Mouse (Mus musculus) 416B (cell line): Measurements from ENCODE around the gene Adk.
A peak's percentile ranks its signal among the peaks of the same experiment; 100 is the strongest.

Source experiments
- DNase-seq: peaks from one replicate; pipeline ENCODE4 v3.0.0; 2011; ENCODE audit warnings: low read depth

Adk gene

DNA sequence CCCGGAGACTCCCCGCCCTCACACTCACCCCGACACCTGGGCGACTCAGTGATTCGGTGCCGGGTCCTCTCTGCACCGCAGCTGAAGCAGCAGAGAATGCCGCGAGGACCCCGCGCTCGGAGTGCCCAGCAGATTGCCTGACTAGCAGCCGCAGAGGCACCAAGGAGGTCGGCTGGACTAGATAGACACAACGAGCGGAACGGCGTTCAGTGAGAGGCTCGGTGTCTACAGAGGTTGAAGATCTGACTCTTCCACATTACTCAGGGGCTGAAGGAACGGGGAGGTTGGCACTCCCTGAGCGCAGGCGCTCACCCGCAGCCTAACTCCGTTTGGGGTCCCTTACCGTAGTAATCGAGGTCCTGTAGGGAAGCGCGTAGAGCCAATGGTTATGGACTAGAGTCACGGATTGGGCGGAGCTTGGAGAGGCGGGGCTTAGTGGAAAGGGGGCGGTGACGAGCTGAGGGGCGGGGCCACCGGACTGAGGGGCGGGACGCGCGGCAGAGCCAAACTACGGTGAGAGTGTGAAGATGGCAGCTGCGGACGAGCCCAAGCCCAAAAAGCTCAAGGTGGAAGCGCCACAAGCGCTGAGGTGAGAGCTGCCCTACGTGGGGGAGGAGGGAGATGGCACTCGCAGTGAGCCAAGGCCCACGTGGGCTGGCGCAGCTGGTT, at the start of gene Adk, which contains the start of gene Ap3m1:
Gene Adk, plus strand, starts transcription at position 463 of the 669 bp plus-strand sequence.
Gene Ap3m1, minus strand, starts transcription at position 397 of the 669 bp plus-strand sequence.
- DNase-seq, result peak; percentile 98

DNA sequence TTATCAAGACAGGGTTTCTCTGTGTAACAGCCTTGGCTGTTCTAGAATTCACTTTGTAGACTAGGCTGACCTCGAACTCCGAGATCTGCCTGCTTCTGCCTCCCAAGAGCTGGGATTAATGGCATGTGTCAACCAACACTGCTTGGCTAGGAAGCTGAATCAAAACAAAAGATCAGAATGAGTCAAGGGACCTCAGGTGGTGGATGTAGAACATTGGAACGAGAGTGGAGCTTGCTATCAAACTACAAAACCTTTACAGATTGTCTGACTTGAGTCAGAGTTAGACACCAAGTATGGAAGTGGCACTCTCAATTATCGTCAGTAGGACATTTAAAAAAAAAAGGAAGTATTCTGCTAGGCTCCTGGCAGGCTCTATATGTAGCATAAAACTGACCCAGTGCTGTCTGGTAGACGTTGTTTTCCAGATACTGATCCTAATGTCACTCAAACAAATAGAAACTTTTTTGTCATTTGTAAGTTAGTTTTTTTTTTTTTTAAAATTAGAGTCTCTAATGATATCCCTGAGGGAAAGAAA, 38.5 kb upstream of the Adk start:
- DNase-seq, result no peak

- DNase-seq, result no peak
Measured at GRCm38 (mm10) chr14:21017871-21018270, 34.5 kb upstream of the Adk start.

- peak; percentile 66 for DNase-seq
Measured at GRCm38 (mm10) chr14:21018977-21019376, 33.4 kb upstream of the Adk start.

- DNase-seq, result no peak
Measured at GRCm38 (mm10) chr14:21020435-21020834, 31.9 kb upstream of the Adk start.

DNA sequence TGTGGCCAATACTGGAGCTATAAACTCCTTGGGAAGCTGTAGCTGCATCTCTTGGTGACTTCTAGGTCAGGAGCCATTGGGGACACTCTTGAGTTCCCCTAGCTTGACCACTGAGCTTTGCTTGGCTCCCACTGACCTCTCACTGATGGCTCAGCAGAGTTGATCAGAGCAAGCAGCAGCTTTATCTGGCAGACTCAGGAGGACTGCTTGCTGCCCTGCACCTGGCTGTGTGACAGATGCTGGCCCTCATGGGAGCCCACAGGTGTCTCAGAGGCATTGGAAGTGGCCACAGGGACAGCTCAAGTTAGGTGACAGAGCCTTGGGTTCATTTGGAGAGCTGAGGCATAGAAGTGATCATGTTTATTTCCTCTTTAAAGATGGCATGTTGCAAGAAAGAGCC, 24.8 kb upstream of the Adk start:
- no peak for DNase-seq

DNA sequence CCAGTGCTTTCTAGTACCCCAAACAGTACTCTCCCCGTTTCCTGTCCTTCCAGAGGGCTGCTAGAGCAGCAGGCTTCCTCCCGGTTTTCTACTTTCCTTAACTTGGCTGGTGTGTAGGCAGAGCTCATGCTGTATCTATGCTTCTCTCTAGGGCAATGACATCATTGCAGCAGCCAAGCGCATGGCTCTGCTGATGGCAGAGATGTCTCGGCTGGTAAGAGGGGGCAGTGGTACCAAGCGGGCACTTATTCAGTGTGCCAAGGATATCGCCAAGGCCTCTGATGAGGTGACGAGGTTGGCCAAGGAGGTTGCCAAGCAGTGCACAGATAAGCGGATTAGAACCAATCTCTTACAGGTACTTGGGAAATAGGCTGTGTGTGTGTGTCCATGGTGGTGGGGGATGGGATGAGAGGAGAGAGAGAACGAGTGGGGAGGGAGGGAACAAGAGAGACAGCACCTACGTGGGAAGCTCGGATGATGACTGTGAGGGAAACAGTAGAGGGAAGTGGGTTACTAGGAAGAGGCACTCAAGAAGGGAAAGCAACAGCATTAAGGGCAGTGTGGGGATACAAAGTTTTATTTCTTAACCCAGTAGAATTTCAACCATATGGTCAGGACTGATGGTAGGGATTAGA, 23.2 kb upstream of the Adk start:
- no peak for DNase-seq

GRCm38 (mm10) chr14:21031783-21032511, 20.4 kb upstream of the Adk start:
- peak; percentile 78 for DNase-seq

GRCm38 (mm10) chr14:21034271-21034670, 18.1 kb upstream of the Adk start:
- DNase-seq, result no peak

GRCm38 (mm10) chr14:21034791-21035190, 17.6 kb upstream of the Adk start:
- no peak for DNase-seq

DNA sequence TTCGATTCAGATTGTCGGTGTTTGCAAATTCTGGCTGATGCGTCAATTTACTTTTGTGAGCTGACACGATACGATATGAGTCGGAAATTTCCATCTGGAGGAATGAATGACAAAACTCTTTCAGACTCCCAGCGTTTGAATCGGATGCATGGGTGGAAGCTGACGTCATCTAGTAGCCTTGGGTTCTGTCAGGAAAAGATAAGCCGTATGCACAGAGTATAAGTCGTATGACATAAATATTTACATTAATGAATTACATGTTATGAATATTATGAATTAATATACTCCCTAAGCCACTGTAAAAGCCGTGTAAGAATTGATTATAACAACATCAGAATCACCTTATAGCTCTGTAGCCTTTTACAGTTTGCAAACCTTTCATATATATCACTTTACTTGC, 13.3 kb upstream of the Adk start:
- no peak for DNase-seq

- DNase-seq, result no peak
Measured at GRCm38 (mm10) chr14:21039623-21040022, 12.8 kb upstream of the Adk start.

GRCm38 (mm10) chr14:21047840-21048239, 4.5 kb upstream of the Adk start:
- peak; percentile 86 for DNase-seq

DNA sequence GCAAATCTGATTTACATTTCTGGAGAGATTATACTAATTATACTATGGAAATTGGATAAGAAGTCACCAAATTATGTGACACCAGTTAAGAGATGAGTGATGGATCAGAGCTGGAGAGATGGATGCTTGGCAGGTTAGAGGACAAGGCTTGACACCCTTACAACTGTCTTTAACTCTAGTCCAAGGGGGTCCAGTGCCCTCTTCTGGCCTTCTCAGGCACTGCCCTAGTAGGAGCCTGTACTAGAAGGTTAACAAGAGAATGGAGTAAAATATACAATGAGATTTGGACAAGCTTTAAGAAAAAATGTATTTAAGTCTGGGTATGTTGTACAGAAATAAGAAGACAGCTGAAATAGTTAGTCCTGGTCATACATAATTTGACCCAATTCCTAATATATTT, 3.5 kb upstream of the Adk start:
- peak; percentile 74 for DNase-seq

DNA sequence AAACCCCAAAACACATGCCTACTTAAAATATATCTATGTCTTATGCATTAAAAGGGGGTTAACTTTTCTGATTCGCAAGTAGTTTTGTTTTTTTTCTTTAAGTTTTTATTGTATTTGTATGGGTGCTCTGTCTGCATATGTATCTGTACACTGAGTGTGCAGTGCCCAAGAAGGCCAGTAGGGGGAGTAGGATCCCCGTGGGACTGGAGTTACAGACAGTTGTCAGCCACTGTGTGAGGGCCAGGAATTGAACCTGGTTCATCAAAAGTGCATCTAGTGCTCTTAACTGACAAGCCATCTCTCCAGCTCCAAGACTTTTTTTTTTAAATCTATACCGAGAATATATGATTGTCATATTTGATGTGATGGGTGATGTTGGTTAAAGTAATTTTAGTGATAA, 1.6 kb upstream of the Adk start:
- peak; percentile 64 for DNase-seq

DNA sequence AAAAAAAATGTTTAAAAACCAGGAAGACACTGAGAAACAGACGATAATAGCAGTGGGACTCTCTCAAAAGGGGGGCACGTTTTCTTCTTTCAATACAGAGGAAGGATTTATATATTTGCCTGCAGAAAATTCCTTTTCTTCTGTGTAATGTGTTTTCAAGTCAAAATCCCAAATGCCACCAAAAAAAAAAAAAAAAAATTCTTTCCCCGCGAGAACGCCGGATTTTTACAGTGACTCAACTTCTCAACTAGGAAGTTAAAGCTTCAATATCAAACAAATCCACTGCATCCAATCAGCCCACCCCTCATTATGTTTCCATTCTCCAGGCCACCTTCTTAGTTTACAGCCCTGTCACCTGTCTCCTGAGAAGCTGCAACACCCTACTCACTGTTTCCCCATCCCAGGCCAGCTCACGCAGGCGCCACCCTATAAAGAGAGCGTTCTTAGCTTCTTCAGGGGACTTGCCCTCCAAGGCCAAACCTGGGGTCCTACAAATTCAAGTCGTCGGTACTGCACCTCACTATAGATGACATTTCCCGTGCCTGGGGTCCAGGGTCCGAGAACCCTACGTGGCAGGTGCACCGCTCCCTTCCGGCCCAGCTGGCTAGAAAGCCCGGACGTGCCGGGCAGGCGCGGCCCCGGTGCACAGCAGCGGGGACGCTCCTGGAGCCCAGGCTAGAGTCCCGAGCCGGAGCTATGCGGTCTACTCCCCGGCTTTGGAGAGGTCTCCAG, 828 bp upstream of the Adk start:
- no peak for DNase-seq

- DNase-seq, result peak; percentile 85
Measured at GRCm38 (mm10) chr14:21052781-21053130, 382 bp downstream of the Adk start.

DNA sequence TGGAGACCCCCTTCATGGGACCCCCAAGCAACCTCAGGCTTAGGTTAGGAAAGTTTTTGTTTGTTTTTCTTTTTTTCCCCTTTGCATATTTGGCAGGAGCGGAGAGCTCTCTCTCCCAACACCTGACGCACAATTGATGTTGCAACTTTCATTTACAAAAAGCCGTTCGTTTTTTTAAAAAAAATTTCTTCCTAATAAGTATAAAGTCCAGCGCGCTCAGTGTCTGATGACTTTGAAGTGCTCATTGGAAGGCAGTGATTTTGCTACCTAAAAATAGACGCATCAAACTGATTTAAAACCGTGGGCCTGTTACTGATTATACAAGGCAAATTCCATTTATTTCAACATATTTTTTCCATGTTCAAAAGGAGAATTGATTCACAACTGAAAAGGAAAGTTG, 777 bp downstream of the Adk start:
- peak; percentile 47 for DNase-seq

- peak; percentile 41 for DNase-seq
Measured at GRCm38 (mm10) chr14:21053586-21053985, 1.2 kb downstream of the Adk start.

DNA sequence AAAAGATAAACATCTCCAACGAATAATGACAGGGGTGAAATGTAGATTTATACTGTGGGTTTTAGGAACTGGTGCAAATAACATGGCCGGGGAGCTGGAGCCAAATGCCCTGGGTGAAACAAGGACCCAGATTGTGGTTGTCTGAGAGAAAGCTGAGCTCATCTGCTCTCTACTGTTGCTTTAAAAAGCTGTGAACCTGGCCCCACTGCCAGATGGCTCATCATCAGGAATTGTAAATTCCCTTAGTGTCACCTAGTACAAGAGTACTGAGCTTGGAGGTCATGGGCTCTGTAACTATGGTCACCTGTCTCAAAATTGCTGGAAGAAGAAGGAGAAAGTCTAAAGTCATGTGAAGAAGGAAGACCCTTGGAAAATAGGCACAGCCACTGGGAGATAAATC, 6.6 kb downstream of the Adk start:
- no peak for DNase-seq

DNA sequence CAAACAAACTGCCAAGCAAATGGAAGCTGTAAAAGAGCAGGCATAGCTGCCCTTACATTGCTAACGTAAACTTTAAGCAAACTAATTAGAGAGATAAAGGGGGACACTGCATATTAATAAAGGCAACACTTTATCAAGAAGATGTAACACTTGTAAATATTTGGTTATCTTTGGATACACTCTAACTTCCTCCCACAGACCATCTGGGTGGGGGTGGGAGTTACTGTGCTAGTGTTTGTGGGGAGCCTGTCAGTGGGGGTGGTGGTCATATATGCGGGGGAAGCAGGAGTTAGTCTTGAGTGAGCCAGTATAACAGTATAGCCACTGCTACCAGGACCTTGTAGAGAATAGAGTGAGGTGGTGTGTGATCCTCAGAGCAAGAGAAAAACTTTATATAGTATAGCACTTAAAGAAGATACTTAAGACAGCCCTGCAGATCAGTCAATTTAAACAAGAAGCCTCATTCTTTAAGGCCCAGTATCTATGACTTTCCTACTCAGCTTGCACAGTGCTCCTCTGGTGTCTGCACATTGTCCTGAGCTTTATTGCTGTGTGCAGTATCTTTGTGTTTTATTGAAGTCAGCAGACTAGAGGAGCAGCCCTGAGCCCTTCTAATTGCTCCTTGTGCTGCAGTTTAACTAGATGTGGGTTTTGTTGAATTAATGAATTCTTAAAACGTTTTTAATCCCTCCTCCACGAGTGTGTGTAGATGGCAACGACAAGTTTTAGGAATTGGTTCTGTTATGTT, 10.6 kb downstream of the Adk start:
- no peak for DNase-seq

- DNase-seq, result no peak
Measured at GRCm38 (mm10) chr14:21064321-21064720, 11.9 kb downstream of the Adk start.
